Mouse (Mus musculus) brain, adult 2 months (tissue): ENCODE results near the gene Cnp.
A peak's percentile ranks its signal among the peaks of the same experiment; 100 is the strongest.
"Not testable (repeated sequence)": the region's sequence is repeated elsewhere in the genome, so short reads cannot be mapped to it uniquely, and the experiment has no call there.

Experiments used
- DNase-seq: peaks from one replicate; pipeline ENCODE4 v3.0.0; 2011; ENCODE audit warnings: low read depth, low spot score

Cnp gene

DNA sequence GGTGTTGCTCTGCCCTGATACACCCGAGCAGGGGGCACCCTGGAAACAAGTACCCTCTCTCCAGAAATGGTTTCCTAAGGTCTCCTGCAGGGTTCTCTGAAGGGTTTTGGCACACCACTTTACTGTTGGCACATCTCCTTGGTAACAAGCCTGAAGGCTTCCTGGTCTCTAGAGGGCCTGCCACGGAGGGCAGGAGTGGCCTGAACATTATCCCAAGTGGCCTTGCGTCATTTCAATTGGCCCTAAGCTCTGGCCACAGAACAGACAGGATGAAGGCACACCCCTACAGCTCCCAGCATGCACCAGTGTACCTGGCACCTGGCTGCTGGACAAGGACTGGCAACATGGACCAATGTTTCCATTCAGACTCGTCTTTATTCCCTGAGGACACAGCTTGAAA lies 21.9 kb upstream of the Cnp start:
- DNase-seq: no peak

DNA sequence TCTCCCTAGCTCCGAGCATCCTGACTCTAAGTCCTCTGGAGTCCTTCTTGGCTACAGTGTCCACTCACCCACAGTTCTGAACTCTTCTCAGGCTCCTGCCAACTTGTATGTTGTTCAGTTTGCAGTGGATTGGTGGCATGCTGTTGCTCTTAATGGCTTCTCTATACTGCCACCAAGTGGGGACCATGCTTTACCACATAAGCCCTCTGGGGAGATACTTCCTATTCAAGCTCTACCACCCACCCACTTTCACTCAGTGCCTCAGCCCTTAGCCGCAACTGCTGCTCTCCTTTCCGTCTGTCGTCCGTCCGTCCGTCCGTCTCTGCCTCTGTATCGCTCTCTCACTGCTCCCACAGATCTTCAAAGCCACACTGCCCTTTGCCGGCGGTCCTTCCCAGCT lies 19.1 kb upstream of the Cnp start:
- peak; percentile 88 for DNase-seq

GRCm38 (mm10) chr11:100557563-100557962 lies 17.1 kb upstream of the Cnp start:
- no peak for DNase-seq

GRCm38 (mm10) chr11:100559476-100559875 lies 15.2 kb upstream of the Cnp start:
- DNase-seq: no peak

DNA sequence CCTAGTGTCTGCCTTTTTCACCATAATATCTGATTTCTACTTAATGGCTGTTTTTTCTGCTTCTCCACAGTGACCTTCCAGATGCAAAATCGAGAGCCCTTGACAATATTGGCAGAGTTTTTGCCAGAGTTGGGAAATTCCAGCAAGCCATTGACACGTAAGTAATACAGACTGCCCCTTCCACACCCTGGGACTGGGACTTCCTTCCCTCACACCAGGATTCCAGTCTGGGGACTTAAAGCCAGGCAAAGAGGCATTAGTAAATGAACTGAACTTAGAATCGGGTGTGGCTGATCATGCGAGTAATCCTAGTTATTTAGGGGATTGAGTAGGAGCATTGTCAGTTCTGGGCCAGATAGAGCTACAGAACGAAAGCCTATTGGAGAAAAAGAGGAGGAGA lies 13.0 kb upstream of the Cnp start:
- DNase-seq: no peak

- DNase-seq: peak; percentile 90
Observed at GRCm38 (mm10) chr11:100564297-100564696, 10.4 kb upstream of the Cnp start.

DNA sequence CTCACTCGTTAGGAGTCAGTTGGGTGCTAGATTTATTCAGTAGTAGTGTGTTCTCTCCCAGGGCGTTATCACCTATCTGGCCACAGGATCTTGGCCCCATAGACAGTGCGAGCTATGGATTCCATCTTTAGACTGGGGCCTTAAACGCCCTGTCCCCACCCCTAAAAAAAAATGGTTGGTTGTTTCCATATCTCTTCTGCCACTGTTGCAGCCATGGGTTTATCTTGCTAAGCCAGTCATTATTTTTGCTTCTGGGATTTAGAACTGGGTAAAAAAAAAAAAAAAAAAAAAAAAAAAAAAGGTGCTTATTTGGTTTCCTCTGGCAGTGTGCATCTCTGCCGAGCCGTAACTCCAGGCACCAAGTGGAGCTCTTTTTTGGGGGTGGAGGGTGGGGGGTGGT lies 10.0 kb upstream of the Cnp start:
- no peak for DNase-seq

GRCm38 (mm10) chr11:100567229-100567628 lies 7.5 kb upstream of the Cnp start:
- DNase-seq: no peak

DNA sequence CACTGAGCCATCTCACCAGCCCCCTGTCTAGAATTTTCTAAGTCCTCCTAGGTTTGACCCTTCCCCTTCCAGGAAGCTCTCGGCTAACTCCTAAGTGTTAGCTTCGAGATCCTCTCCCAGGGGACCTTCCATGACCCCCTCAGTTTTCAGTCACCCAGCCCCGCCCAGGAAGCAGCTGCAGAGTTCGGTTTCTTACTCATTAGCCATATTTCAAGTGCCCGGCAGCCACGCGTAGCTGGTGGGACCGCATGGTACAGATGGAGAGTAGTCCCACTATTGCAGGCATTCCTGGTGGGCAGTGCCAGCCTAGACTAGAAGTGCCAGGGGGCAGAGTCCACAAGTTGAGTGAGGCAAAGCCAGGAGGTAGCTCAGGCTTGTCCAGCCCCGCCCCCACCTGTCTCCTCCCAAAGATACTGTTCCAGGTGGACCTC lies 6.9 kb upstream of the Cnp start:
- DNase-seq: no peak

DNA sequence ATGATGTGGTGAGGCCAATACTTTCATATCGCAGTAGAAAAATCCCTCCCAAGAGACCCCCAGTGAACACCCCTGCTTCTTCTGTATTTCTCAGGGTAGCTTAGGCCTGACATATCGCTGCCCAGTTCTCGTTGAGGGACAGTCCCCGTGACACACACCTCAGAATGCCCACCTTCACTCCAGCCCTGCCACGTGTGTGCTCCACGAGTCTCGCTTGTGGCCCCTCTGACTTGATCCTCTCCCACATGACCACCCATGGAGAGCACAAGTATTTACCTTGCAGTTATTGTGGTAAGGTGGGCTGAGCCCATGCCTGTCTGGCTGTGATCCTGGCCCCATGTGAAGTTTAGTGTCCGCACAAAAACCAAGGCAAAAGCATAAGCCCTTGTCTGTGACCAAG lies 6.0 kb upstream of the Cnp start:
- DNase-seq: no peak

- DNase-seq: no peak
Observed at GRCm38 (mm10) chr11:100569789-100570188, 4.9 kb upstream of the Cnp start.

- DNase-seq: peak; percentile 88
Observed at GRCm38 (mm10) chr11:100570430-100571201, 4.1 kb upstream of the Cnp start.

- peak; percentile 88 for DNase-seq
Observed at GRCm38 (mm10) chr11:100571202-100571567, 3.5 kb upstream of the Cnp start.

DNA sequence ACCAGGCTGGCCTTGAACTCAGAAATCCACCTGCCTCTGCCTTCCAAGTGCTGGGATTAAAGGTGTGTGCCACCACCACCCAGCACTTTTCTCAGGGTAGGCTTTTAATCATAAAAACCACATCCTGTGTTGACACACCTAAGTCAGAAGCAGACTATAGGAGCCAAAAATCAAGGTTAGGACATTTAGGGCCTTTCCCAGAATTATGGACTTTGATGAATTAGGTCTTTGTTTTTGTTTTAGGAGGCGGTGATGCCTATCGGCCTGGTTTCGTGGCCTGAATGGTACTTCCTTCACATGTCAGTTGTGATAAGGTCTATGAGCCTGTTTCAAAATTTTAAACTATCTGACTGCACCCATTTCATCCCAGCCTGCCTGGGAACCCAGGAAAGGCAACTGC lies 516 bp upstream of the Cnp start:
- DNase-seq: no peak

DNA sequence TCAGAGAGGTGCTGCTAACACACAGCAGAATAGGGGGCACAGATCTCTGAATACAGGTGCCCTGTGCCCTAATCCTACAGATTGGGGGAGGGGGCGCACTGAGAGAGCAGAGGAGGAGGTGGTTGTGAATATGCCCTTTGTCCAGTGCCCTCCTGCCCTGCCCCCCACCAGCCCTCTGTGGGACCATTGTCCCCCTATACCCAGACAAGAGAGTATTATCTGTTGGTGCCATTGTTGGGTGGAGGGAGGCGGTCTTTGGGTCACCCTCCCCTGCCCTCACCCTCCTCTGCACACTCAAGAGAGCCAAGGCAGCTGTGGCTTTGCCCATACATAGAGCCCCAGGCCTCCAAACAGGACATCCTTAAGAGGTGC lies 766 bp downstream of the Cnp start:
- DNase-seq: peak; percentile 94

DNA sequence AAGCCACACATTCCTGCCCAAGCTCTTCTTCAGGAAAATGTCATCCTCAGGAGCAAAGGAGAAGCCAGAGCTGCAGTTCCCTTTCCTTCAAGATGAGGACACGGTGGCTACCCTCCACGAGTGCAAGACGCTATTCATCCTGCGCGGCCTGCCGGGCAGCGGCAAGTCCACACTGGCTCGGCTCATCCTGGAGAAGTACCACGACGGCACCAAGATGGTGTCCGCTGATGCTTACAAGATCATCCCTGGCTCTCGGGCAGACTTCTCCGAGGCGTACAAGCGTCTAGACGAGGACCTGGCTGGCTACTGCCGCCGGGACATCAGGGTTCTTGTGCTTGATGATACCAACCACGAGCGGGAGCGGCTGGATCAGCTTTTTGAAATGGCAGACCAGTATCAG lies 1.6 kb downstream of the Cnp start:
- no peak for DNase-seq

GRCm38 (mm10) chr11:100577852-100578599 lies 3.3 kb downstream of the Cnp start:
- DNase-seq: no peak

- no peak for DNase-seq
Observed at GRCm38 (mm10) chr11:100579116-100579799, 4.6 kb downstream of the Cnp start.

DNA sequence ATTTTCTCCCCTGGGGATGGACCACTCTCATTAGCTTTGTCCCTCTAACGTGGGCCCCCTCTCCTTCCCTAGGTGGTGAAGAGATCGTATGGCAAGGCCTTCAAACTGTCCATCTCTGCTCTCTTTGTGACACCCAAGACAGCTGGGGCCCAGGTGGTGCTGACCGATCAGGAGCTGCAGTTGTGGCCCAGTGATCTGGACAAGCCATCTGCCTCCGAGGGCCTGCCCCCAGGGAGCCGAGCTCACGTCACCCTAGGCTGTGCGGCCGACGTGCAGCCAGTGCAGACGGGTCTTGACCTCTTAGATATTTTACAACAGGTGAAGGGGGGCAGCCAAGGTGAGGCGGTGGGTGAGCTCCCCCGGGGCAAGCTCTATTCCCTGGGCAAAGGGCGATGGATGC lies 5.6 kb downstream of the Cnp start:
- DNase-seq: no peak

DNA sequence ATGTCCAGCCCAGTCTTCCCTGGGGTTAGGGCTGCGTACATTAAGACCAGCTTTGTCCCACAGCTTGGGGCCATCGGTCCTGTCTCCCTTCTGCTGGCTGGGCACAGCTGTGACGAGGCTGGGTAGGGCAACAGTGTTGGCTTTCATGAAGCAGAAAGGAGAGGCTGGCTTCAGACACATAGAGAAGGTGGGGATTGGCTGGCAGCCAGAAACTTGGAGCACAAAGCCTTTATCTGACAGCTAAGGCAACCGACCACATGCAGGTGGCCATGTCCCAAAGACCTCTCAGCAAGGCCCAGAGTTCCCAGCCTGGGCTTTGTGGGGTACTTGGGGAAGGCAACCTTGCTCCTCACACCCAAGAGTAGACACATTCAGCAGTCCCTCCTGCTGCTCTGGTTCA lies 7.1 kb downstream of the Cnp start:
- peak; percentile 92 for DNase-seq

GRCm38 (mm10) chr11:100582413-100582812 lies 7.7 kb downstream of the Cnp start:
- not testable (repeated sequence) for DNase-seq

- DNase-seq: no peak
Observed at GRCm38 (mm10) chr11:100582836-100583235, 8.1 kb downstream of the Cnp start.

DNA sequence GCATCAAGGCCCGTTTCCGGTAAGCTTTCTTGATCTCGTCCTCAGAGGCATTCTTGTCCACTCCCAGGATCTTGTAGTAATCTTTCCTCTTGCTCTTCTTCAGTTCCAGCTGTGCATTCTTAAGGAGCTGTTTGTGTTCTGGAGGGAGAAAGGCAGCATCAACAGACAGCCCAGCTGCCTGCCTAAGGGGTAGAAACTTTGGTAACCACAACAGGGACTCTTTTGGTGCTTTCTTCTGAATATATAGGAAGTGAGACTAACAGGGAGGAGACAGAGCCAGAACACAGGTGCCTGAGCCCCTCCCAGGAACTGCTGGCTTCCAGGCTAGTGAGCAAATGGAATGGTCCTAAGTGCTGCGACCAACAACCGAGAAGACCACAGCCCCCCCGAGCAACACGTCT lies 9.9 kb downstream of the Cnp start:
- DNase-seq: no peak
